Mouse (Mus musculus) megakaryocyte, embryonic 14.5 days (primary cell): Measurements from ENCODE around the gene Gm45261.

Experiments used
- FLI1 ChIP-seq: IDR thresholded peaks from 2 replicates; pipeline ENCODE4 v1.6.1; 2012; ENCODE audit warnings: low read length, inconsistent platforms, mixed read lengths
- GATA1 ChIP-seq: IDR thresholded peaks from 3 replicates; pipeline ENCODE4 v1.6.1; 2012; ENCODE audit warnings: mixed read lengths, low read length, inconsistent platforms, borderline replicate concordance

- no peak for TF ChIP-seq GATA1
- no peak for TF ChIP-seq FLI1
These were observed 1.8 kb downstream of the Gm45261 start for GRCm38 (mm10) chr1:80459477-80459876.
